Mouse (Mus musculus) olfactory bulb, adult 2 months (tissue): ENCODE measurements around the gene Nars2. TPM values are rescaled to one million over a fixed set of nuclear protein-coding genes. Genes with fewer than 3 reads are reported as not detected.

Experiments
- H3K27ac ChIP-seq: fragments of 200-500 bp; 2 replicates; pipeline ENCODE4 v1.5.1; 2012; ENCODE audit warnings: low read depth, low read length; ENCODE audit not compliant: insufficient read depth
- H3K4me1 ChIP-seq: fragments of 200-500 bp; 2 replicates; pipeline ENCODE4 v1.6.1; 2012; ENCODE audit warnings: low read length; ENCODE audit not compliant: control insufficient read depth, insufficient read depth
- H3K4me3 ChIP-seq: fragments of 200-500 bp; 2 replicates; pipeline ENCODE4 v1.5.1; 2012; ENCODE audit warnings: mild to moderate bottlenecking, low read depth, low read length, moderate library complexity; ENCODE audit not compliant: insufficient read depth
- CTCF ChIP-seq: fragments of 200-500 bp; IDR thresholded peaks from 2 replicates; pipeline ENCODE4 v1.5.1; 2012; ENCODE audit warnings: low read depth, mild to moderate bottlenecking, low read length, moderate library complexity; ENCODE audit not compliant: insufficient read depth
- POLR2A ChIP-seq: fragments of 200-500 bp; IDR thresholded peaks from 2 replicates; pipeline ENCODE4 v1.6.1; 2012; ENCODE audit warnings: mild to moderate bottlenecking, low read depth, low read length, moderate library complexity; ENCODE audit not compliant: insufficient read depth
- WGBS: fragments of 180-500 bp; shearing (Covaris S2); methylation state at CpG from one replicate; pipeline ENCODE4 v1.1.7; 2018; 5-methylcytosine and 5-hydroxymethylcytosine counted together
- polyA plus RNA-seq: library from polyadenylated mRNA; stranded (reverse); fragments of >200 nt; gene quantifications from 2 replicates; pipeline ENCODE4 v1.2.4, GENCODE M21; 2012; ENCODE audit warnings: low replicate concordance; ENCODE audit not compliant: missing spikeins, insufficient read depth, insufficient read length

The Nars2 gene
- polyA plus RNA-seq, 1 experiment: not detected

DNA sequence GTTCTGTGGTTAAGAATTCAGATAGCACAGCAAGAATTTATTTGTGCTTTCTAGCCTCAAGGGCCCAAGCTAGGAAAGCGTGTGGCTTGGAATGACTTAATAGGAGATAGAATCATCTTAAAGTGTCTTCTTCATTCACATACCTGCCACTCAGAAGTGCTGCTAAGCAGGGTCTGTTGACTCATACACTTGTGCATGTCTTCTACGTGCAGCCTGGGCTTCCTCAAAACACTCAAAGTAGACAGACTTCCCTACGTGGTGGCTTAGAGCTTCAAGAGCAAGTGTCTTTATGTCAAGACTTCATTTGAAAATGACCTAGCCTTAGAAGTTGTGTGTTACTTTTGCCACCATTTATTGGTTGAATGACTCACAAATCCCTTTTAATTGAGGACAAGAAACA, 142.9 kb downstream of the Nars2 start:
- H3K27ac ChIP-seq: no peak overlapping the region
- no peak overlapping the region for H3K4me3 ChIP-seq
- WGBS: 83% methylated on average over 3 of the region's 3 CpGs
- no peak for TF ChIP-seq POLR2A
- no peak for TF ChIP-seq CTCF
- H3K4me1 ChIP-seq: no peaks in the 10 kb centered on the region

DNA sequence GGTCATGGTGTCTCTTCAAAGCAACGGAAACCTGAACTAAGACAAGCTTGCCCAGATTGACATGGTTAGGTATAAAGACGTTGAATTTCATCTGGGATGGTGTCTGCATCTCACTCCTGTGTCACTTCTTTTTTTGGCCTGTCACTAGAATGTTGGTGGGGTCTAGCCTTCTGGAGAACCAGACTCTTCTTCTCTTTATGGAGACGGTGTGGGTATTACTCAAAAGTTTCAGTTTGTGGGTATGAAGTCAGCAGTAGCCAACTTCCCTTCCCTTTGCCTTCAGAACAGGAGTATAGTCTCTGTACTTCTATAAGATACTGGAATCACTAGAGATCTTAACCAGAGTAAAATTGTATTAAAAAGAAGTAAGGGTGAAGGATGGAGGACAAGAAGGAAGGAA, 156.8 kb downstream of the Nars2 start:
- 95% methylated on average over 3 of the region's 3 CpGs for WGBS
- no peak overlapping the region for H3K4me3 ChIP-seq
- no peak for TF ChIP-seq POLR2A
- TF ChIP-seq CTCF: no peak
- no peaks in the 10 kb centered on the region for H3K4me1 ChIP-seq
- H3K27ac ChIP-seq: no peak overlapping the region

Other genes with a start within 250 kb of the Nars2 start
- gene Gab2, start 130.1 kb downstream of the Nars2 start, polyA plus RNA-seq: not detected in 2 replicates